9 mouse cellular contexts compared by ENCODE assay signal in genomic region chr16:50841205-50841604, GRCm38 (mm10).
A peak's percentile ranks its signal among the peaks of the same experiment; 100 is the strongest.
DNase-seq lines count a peak whose midpoint lies in the region; ATAC-seq and TF ChIP-seq lines count a peak whose summit lies in the region.
"Had no signal": no experiment of that assay in that cellular context is flagged by ENCODE, and none has a peak within 500 bp of the region (broad histone marks: within the 10 kb centered on the region; RNA-seq: fewer than 3 reads in every experiment).

No protein-coding gene starts in this region.

- H3K36me3 ChIP-seq in heart, postnatal 0 days (replicated peaks; ENCODE audit: control insufficient read depth, insufficient read depth, low read length), result no peaks in the 10 kb centered on the region
- H3K36me3 ChIP-seq in heart, embryonic 11.5 days (ENCODE audit: control insufficient read depth, insufficient read depth, low read length), result no peaks in the 10 kb centered on the region
- H3K36me3 ChIP-seq in lung, embryonic 16.5 days (ENCODE audit: control insufficient read depth, insufficient read depth, low read length), result no peaks in the 10 kb centered on the region
- H3K36me3 ChIP-seq in forebrain, embryonic 15.5 days, result no peaks in the 10 kb centered on the region

- TF ChIP-seq CTCF in heart, postnatal 0 days (IDR thresholded peaks at IDR 0.05; ENCODE audit: low read depth), result no peak

- no peaks in the 10 kb centered on the region for H3K27me3 ChIP-seq in heart, postnatal 0 days (ENCODE audit: control insufficient read depth, insufficient read depth, low read length)
- H3K27me3 ChIP-seq in heart, embryonic 11.5 days (ENCODE audit: control insufficient read depth, insufficient read depth, low read length), result no peaks in the 10 kb centered on the region
- H3K27me3 ChIP-seq in lung, embryonic 16.5 days (ENCODE audit: control insufficient read depth, insufficient read depth, low read depth, low read length), result no peaks in the 10 kb centered on the region
- H3K27me3 ChIP-seq in forebrain, embryonic 15.5 days, result no peaks in the 10 kb centered on the region

- no peaks in the 10 kb centered on the region for H3K9me3 ChIP-seq in heart, postnatal 0 days (replicated peaks; ENCODE audit: control insufficient read depth, low read length)
- H3K9me3 ChIP-seq in heart, embryonic 11.5 days (replicated peaks; ENCODE audit: control insufficient read depth, low read length), result no peaks in the 10 kb centered on the region
- no peaks in the 10 kb centered on the region for H3K9me3 ChIP-seq in lung, embryonic 16.5 days (ENCODE audit: control insufficient read depth, low read length)
- H3K9me3 ChIP-seq in forebrain, embryonic 15.5 days, result no peaks in the 10 kb centered on the region

- no peak for ATAC-seq in heart, postnatal 0 days (ENCODE audit: insufficient read depth, low read depth)
- ATAC-seq in heart, embryonic 11.5 days (replicated peaks; ENCODE audit: insufficient number of reproducible peaks, low FRiP score, low TSS enrichment), result no peak
- ATAC-seq in lung, embryonic 16.5 days (ENCODE audit: low read depth), result 0 out of 2 replicates have a peak, but pooled peaks have one; percentile 43
- peak; percentile 35; the same call in 1 of the 2 replicates for ATAC-seq in forebrain, embryonic 15.5 days (replicated peaks)

- 61% methylated on average over 10 of the region's 10 CpGs for WGBS in heart, postnatal 0 days
- 62% methylated on average over 10 of the region's 10 CpGs for WGBS in heart, embryonic 11.5 days (ENCODE audit: insufficient replicate concordance)
- WGBS in lung, embryonic 16.5 days, result 63% methylated on average over 10 of the region's 10 CpGs
- WGBS in forebrain, embryonic 15.5 days, result 62% methylated on average over 10 of the region's 10 CpGs

- no peak for DNase-seq in heart, postnatal 0 days (ENCODE audit: low spot score)
- no peak for DNase-seq in lung, adult 18-20 months
- peak; percentile 9 for DNase-seq in mesoderm, embryonic 11.5 days (ENCODE audit: low read depth, low spot score)
- no peak for DNase-seq in ovary, adult 18-20 months (ENCODE audit: low spot score)

- 0 out of 2 replicates have a peak overlapping the region, but pooled peaks have one; percentile 15 for H3K27ac ChIP-seq in heart, postnatal 0 days (ENCODE audit: low read depth)
- H3K27ac ChIP-seq in heart, embryonic 11.5 days (ENCODE audit: low read depth, low read length), result no peak overlapping the region
- no peak overlapping the region for H3K27ac ChIP-seq in lung, embryonic 16.5 days (ENCODE audit: low read length)
- H3K27ac ChIP-seq in forebrain, embryonic 15.5 days (replicated peaks), result no peak overlapping the region
- H3K27ac ChIP-seq: stomach, postnatal 0 days had no signal

- H3K4me3 ChIP-seq in heart, postnatal 0 days (ENCODE audit: low read depth, low read length), result no peak overlapping the region
- no peak overlapping the region for H3K4me3 ChIP-seq in heart, embryonic 11.5 days (ENCODE audit: low read depth, low read length)
- no peak overlapping the region for H3K4me3 ChIP-seq in lung, embryonic 16.5 days (ENCODE audit: low read length)
- no peak overlapping the region for H3K4me3 ChIP-seq in forebrain, embryonic 15.5 days
- H3K4me3 ChIP-seq: erythroblast, embryonic 14.5 days had no signal

- H3K9ac ChIP-seq in heart, postnatal 0 days (replicated peaks; ENCODE audit: low read depth, low read length), result no peak overlapping the region
- H3K9ac ChIP-seq in heart, embryonic 11.5 days (ENCODE audit: low read depth, low read length), result no peak overlapping the region
- H3K9ac ChIP-seq in lung, embryonic 16.5 days (ENCODE audit: low read length), result no peak overlapping the region
- H3K9ac ChIP-seq in forebrain, embryonic 15.5 days (replicated peaks), result no peak overlapping the region

- H3K4me2 ChIP-seq in heart, postnatal 0 days (ENCODE audit: low read depth, low read length), result peak overlapping the region; percentile 9; the same call in 1 of the 2 replicates
- no peak overlapping the region for H3K4me2 ChIP-seq in heart, embryonic 11.5 days
- H3K4me2 ChIP-seq in lung, embryonic 16.5 days (ENCODE audit: low read depth, low read length), result no peak overlapping the region
- H3K4me2 ChIP-seq in forebrain, embryonic 15.5 days (replicated peaks), result no peak overlapping the region

- H3K4me1 ChIP-seq in heart, postnatal 0 days (ENCODE audit: control insufficient read depth, insufficient read depth), result peaks cover 6% of the 10 kb centered on the region; the same call in 1 of the 2 replicates
- H3K4me1 ChIP-seq in heart, embryonic 11.5 days (ENCODE audit: control insufficient read depth, insufficient read depth, low read length), result no peaks in the 10 kb centered on the region
- H3K4me1 ChIP-seq in lung, embryonic 16.5 days (replicated peaks; ENCODE audit: control insufficient read depth, insufficient read depth, low read length), result no peaks in the 10 kb centered on the region
- H3K4me1 ChIP-seq in forebrain, embryonic 15.5 days, result peaks cover 3% of the 10 kb centered on the region

- no peak for TF ChIP-seq EP300 in heart, postnatal 0 days (IDR thresholded peaks at IDR 0.05; ENCODE audit: low read depth)

Comparison
In these comparisons a context has a peak if more than half of its experiments do, and no peak if none do; other contexts are left out.
1. ATAC-seq: peak in lung, embryonic 16.5 days (single experiment) and forebrain, embryonic 15.5 days (single experiment); none in heart, postnatal 0 days (single experiment) and heart, embryonic 11.5 days (single experiment).